Mouse (Mus musculus): ENCODE results near the gene H2-Q6. TPM values are rescaled to one million over a fixed set of nuclear protein-coding genes. Genes with fewer than 3 reads are reported as not detected.
"Not testable (repeated sequence)": the region's sequence is repeated elsewhere in the genome, so short reads cannot be mapped to it uniquely, and the experiment has no call there.

The H2-Q6 gene
- polyA plus RNA-seq (2015; fragmentation: Nextera tagmentation; extraction: Ambion mirVana): 0.48 and 1.5 TPM in 2 replicates

GRCm38 (mm10) chr17:35424624-35425416, at the start of gene H2-Q6:
Gene H2-Q6 (plus strand): TSS chr17:35424850.
- H3K27me3 ChIP-seq (ENCODE audit: control insufficient read depth, insufficient read depth, low read depth, low read length): peaks cover 11% of the 10 kb centered on the region
- 1% methylated on average over 47 of the region's 66 CpGs for WGBS
- not testable (repeated sequence) for H3K9me3 ChIP-seq (ENCODE audit: control insufficient read depth, low read length); H3K4me1 ChIP-seq (replicated peaks; ENCODE audit: control insufficient read depth, insufficient read depth, low read length); H3K36me3 ChIP-seq (ENCODE audit: control insufficient read depth, insufficient read depth, low read length); H3K27ac ChIP-seq (ENCODE audit: low read length)
- peak; percentile 76 for ATAC-seq (ENCODE audit: low read depth)
- H3K9ac ChIP-seq (ENCODE audit: low read length): peak within 1 kb of the TSS; percentile 51; the same call in 1 of the 2 replicates
- H3K4me3 ChIP-seq (ENCODE audit: low read length): peak within 1 kb of the TSS; percentile 40
- H3K4me2 ChIP-seq (ENCODE audit: low read depth, low read length): peak within 1 kb of the TSS; percentile 62

DNA sequence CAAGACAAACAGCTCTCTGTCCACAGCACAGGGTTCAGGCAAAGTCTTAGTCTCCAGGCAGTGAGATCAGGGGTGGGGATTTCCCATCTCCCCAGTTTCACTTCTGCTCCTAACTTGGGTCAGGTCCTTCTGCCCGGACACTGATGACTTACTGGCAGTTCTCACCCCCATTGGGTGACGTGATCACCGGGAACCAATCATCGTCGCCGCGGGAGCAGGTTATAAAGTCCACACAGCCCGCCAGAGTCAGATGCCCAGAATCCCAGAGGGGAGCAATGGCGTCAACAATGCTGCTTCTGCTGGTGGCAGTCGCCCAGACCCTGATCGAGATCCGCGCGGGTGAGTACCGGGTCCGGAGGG, 45.3 kb upstream of the H2-Q6 start, which contains the start of gene H2-Q4:
TSS of gene H2-Q4 (plus strand) at position 249 of the 360 bp plus-strand sequence.
- peak within 1 kb of the TSS; percentile 77 for H3K4me3 ChIP-seq (ENCODE audit: low read length)
- no peaks in the 10 kb centered on the region; the same call in 1 of the 2 replicates for H3K4me1 ChIP-seq (replicated peaks; ENCODE audit: control insufficient read depth, insufficient read depth, low read length)
- no peaks in the 10 kb centered on the region; the same call in 1 of the 2 replicates for H3K9me3 ChIP-seq (ENCODE audit: control insufficient read depth, low read length)
- 0 out of 2 replicates have a peak, but pooled peaks cover 2% of the 10 kb centered on the region for H3K27me3 ChIP-seq (ENCODE audit: control insufficient read depth, insufficient read depth, low read depth, low read length)
- H3K36me3 ChIP-seq (ENCODE audit: control insufficient read depth, insufficient read depth, low read length): no peaks in the 10 kb centered on the region
- WGBS: 0% methylated on average over 16 of the region's 16 CpGs
- peak within 1 kb of the TSS; percentile 98 for H3K4me2 ChIP-seq (ENCODE audit: low read depth, low read length)
- H3K27ac ChIP-seq (ENCODE audit: low read length): 0 out of 2 replicates have a peak within 1 kb of the TSS, but pooled peaks have one; percentile 39
- peak; percentile 98 for ATAC-seq (ENCODE audit: low read depth)
- peak within 1 kb of the TSS; percentile 73 for H3K9ac ChIP-seq (ENCODE audit: low read length)

DNA sequence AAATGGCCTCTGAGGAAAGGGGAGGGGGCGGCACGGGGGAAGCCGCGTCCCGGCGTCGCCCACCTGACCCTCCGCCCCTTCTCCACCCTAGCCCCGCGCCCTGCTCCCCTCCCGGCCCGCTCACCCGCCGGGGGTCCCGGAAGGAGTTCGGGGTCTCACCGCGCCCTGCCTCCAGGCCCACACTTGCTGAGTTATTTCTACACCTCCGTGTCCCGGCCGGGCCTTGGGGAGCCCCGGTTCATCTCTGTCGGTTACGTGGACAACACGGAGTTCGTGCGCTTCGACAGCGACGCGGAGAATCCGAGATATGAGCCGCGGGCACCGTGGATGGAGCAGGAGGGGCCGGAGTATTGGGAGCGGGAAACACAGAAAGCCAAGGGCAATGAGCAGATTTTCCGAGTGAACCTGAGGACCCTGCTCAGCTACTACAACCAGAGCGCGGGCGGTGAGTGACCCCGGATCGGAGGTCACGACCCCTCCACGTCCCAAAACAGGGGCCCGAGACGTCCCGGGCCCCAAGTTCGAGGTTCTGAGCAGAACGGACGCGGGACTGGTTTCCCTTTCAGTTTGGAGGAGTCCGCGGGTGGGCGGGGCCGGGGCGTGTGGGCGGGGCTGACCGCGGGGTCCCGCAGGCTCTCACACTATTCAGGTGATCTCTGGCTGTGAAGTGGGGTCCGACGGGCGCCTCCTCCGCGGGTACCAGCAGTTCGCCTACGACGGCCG, 44.8 kb upstream of the H2-Q6 start:
- ATAC-seq (ENCODE audit: low read depth): peak; percentile 83

GRCm38 (mm10) chr17:35389796-35390195, 34.9 kb upstream of the H2-Q6 start:
- not testable (repeated sequence) for H3K4me3 ChIP-seq (ENCODE audit: low read length)

More for the DNA sequence above, 44.8 kb upstream of the H2-Q6 start:
- Histone ChIP-seq H3K27ac (ENCODE audit: low read length) (0 out of 2 replicates have a peak overlapping the region, but pooled peaks have one; percentile 39), H3K4me1 (replicated peaks; ENCODE audit: control insufficient read depth, insufficient read depth, low read length) (no peaks in the 10 kb centered on the region; the same call in 1 of the 2 replicates), H3K9me3 (ENCODE audit: control insufficient read depth, low read length) (no peaks in the 10 kb centered on the region; the same call in 1 of the 2 replicates), H3K27me3 (ENCODE audit: control insufficient read depth, insufficient read depth, low read depth, low read length) (0 out of 2 replicates have a peak, but pooled peaks cover 2% of the 10 kb centered on the region), H3K4me3 (ENCODE audit: low read length) (peak overlapping the region; percentile 77), H3K4me2 (ENCODE audit: low read depth, low read length) (peak overlapping the region; percentile 98), H3K9ac (ENCODE audit: low read length) (peak overlapping the region; percentile 73), H3K36me3 (ENCODE audit: control insufficient read depth, insufficient read depth, low read length) (no peaks in the 10 kb centered on the region)
- 1% methylated on average over 62 of the region's 70 CpGs for WGBS

GRCm38 (mm10) chr17:35392671-35393070, 32.0 kb upstream of the H2-Q6 start:
- whole genome bisulfite sequencing: 27% methylated on average over 2 of the region's 2 CpGs
- not testable (repeated sequence) for H3K4me1 ChIP-seq (replicated peaks; ENCODE audit: control insufficient read depth, insufficient read depth, low read length); H3K4me2 ChIP-seq (ENCODE audit: low read depth, low read length); H3K9me3 ChIP-seq (ENCODE audit: control insufficient read depth, low read length); H3K4me3 ChIP-seq (ENCODE audit: low read length); H3K27me3 ChIP-seq (ENCODE audit: control insufficient read depth, insufficient read depth, low read depth, low read length); H3K9ac ChIP-seq (ENCODE audit: low read length); ATAC-seq (ENCODE audit: low read depth); H3K27ac ChIP-seq (ENCODE audit: low read length); H3K36me3 ChIP-seq (ENCODE audit: control insufficient read depth, insufficient read depth, low read length)

More at GRCm38 (mm10) chr17:35389796-35390195, 34.9 kb upstream of the H2-Q6 start:
- not testable (repeated sequence) for H3K9ac ChIP-seq (ENCODE audit: low read length); ATAC-seq (ENCODE audit: low read depth); H3K9me3 ChIP-seq (ENCODE audit: control insufficient read depth, low read length); H3K4me1 ChIP-seq (replicated peaks; ENCODE audit: control insufficient read depth, insufficient read depth, low read length); H3K27ac ChIP-seq (ENCODE audit: low read length); H3K36me3 ChIP-seq (ENCODE audit: control insufficient read depth, insufficient read depth, low read length); H3K4me2 ChIP-seq (ENCODE audit: low read depth, low read length); H3K27me3 ChIP-seq (ENCODE audit: control insufficient read depth, insufficient read depth, low read depth, low read length)
- 3% methylated on average over 7 of the region's 7 CpGs for WGBS

- Histone ChIP-seq H3K4me2 (ENCODE audit: low read depth, low read length) (peak overlapping the region; percentile 49), H3K4me3 (ENCODE audit: low read length) (peak overlapping the region; percentile 26)
- H3K9ac ChIP-seq (ENCODE audit: low read length); H3K4me1 ChIP-seq (replicated peaks; ENCODE audit: control insufficient read depth, insufficient read depth, low read length); H3K27me3 ChIP-seq (ENCODE audit: control insufficient read depth, insufficient read depth, low read depth, low read length); H3K27ac ChIP-seq (ENCODE audit: low read length); H3K9me3 ChIP-seq (ENCODE audit: control insufficient read depth, low read length); H3K36me3 ChIP-seq (ENCODE audit: control insufficient read depth, insufficient read depth, low read length): not testable (repeated sequence)
- WGBS: 2% methylated on average over 52 of the region's 75 CpGs
- ATAC-seq (ENCODE audit: low read depth): peak; percentile 87; the same call in 1 of the 2 replicates
Observed at GRCm38 (mm10) chr17:35393864-35394800, 30.5 kb upstream of the H2-Q6 start.

- not testable (repeated sequence) for H3K27ac ChIP-seq (ENCODE audit: low read length); H3K4me3 ChIP-seq (ENCODE audit: low read length); ATAC-seq (ENCODE audit: low read depth); H3K9ac ChIP-seq (ENCODE audit: low read length); H3K36me3 ChIP-seq (ENCODE audit: control insufficient read depth, insufficient read depth, low read length); H3K27me3 ChIP-seq (ENCODE audit: control insufficient read depth, insufficient read depth, low read depth, low read length); H3K9me3 ChIP-seq (ENCODE audit: control insufficient read depth, low read length); H3K4me1 ChIP-seq (replicated peaks; ENCODE audit: control insufficient read depth, insufficient read depth, low read length); H3K4me2 ChIP-seq (ENCODE audit: low read depth, low read length)
- WGBS: 54% methylated on average over 2 of the region's 2 CpGs
Observed at GRCm38 (mm10) chr17:35396956-35397355, 27.7 kb upstream of the H2-Q6 start.

DNA sequence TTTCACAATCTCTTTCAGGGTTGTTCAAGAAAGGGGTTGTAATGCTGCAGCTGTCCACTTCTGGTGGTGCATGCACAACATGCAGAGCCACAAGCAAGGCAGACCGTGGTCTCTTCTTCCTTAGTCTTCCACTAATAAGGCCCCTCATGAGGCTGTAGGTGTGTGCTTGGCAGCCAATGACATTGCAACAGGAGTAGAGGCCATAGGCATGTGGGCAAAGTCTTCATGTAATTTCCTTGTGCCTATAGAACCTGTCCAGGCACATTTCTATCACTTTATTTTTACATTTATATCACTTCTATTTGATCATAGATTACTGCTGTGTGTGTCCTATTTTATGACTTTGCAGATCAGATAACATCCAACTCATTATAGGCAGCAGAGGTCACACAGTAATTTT, 11.6 kb upstream of the H2-Q6 start:
- H3K4me3 ChIP-seq (ENCODE audit: low read length); ATAC-seq (ENCODE audit: low read depth); H3K27me3 ChIP-seq (ENCODE audit: control insufficient read depth, insufficient read depth, low read depth, low read length); H3K4me1 ChIP-seq (replicated peaks; ENCODE audit: control insufficient read depth, insufficient read depth, low read length); H3K36me3 ChIP-seq (ENCODE audit: control insufficient read depth, insufficient read depth, low read length); H3K9me3 ChIP-seq (ENCODE audit: control insufficient read depth, low read length); H3K4me2 ChIP-seq (ENCODE audit: low read depth, low read length); H3K9ac ChIP-seq (ENCODE audit: low read length); H3K27ac ChIP-seq (ENCODE audit: low read length): not testable (repeated sequence)
- WGBS: no CpG with 5 or more reads among the region's 1 CpGs

Measured in lung, embryonic 16.5 days (tissue).